Mouse (Mus musculus): ENCODE measurements around the gene Rbfox2.
"Not testable (repeated sequence)": the region's sequence is repeated elsewhere in the genome, so short reads cannot be mapped to it uniquely, and the experiment has no call there.

Gene Rbfox2

GRCm38 (mm10) chr15:77068439-77068861 lies 238.4 kb downstream of the Rbfox2 start:
- DNase-seq (ENCODE audit: low spot score) = peak; percentile 38

- no peak for DNase-seq (ENCODE audit: low spot score)
Measured at GRCm38 (mm10) chr15:77066233-77066632, 240.6 kb downstream of the Rbfox2 start.

GRCm38 (mm10) chr15:77065259-77065852 lies 241.4 kb downstream of the Rbfox2 start:
- no peak for DNase-seq (ENCODE audit: low spot score)

- DNase-seq (ENCODE audit: low spot score) = no peak
Measured at GRCm38 (mm10) chr15:77062746-77063145, 244.1 kb downstream of the Rbfox2 start.

GRCm38 (mm10) chr15:77059416-77059815 lies 247.4 kb downstream of the Rbfox2 start:
- not testable (repeated sequence) for DNase-seq (ENCODE audit: low spot score)

GRCm38 (mm10) chr15:77058566-77058965 lies 248.2 kb downstream of the Rbfox2 start:
- no peak for DNase-seq (ENCODE audit: low spot score)

- DNase-seq (ENCODE audit: low spot score) = no peak
Measured at GRCm38 (mm10) chr15:77056791-77057051, 250.1 kb downstream of the Rbfox2 start.

GRCm38 (mm10) chr15:77056001-77056790 lies 250.6 kb downstream of the Rbfox2 start:
- no peak for DNase-seq (ENCODE audit: low spot score)

- no peak for DNase-seq (ENCODE audit: low spot score)
Measured at GRCm38 (mm10) chr15:77054611-77055175, 252.1 kb downstream of the Rbfox2 start.

GRCm38 (mm10) chr15:77053021-77053420 lies 253.8 kb downstream of the Rbfox2 start:
- DNase-seq (ENCODE audit: low spot score) = no peak

- no peak for DNase-seq (ENCODE audit: low spot score)
Measured at GRCm38 (mm10) chr15:77052176-77052575, 254.6 kb downstream of the Rbfox2 start.

GRCm38 (mm10) chr15:77050570-77050969 lies 256.2 kb downstream of the Rbfox2 start, which contains the start of gene Mb:
Gene Mb, minus strand, starts transcription at chr15:77050670.
- no peak for DNase-seq (ENCODE audit: low spot score)

- DNase-seq (ENCODE audit: low spot score) = peak; percentile 44
Measured at GRCm38 (mm10) chr15:77045609-77046008, 261.2 kb downstream of the Rbfox2 start.

GRCm38 (mm10) chr15:77044597-77045320 lies 262.0 kb downstream of the Rbfox2 start, which contains the start of gene Apol6:
Gene Apol6, plus strand, starts transcription at chr15:77044729.
- no peak for DNase-seq (ENCODE audit: low spot score)

- no peak for DNase-seq (ENCODE audit: low spot score)
Measured at GRCm38 (mm10) chr15:77040784-77041183, 266.0 kb downstream of the Rbfox2 start.

GRCm38 (mm10) chr15:77039211-77039700 lies 267.5 kb downstream of the Rbfox2 start:
- DNase-seq (ENCODE audit: low spot score) = no peak

- DNase-seq (ENCODE audit: low spot score) = peak; percentile 67
Measured at GRCm38 (mm10) chr15:77037278-77038161, 269.3 kb downstream of the Rbfox2 start.

GRCm38 (mm10) chr15:77036989-77037277 lies 269.9 kb downstream of the Rbfox2 start:
- no peak for DNase-seq (ENCODE audit: low spot score)

- peak; percentile 72 for DNase-seq (ENCODE audit: low spot score)
Measured at GRCm38 (mm10) chr15:77036320-77036988, 270.4 kb downstream of the Rbfox2 start.

GRCm38 (mm10) chr15:77035643-77036042 lies 271.2 kb downstream of the Rbfox2 start:
- DNase-seq (ENCODE audit: low spot score) = no peak

GRCm38 (mm10) chr15:77034526-77034925 lies 272.3 kb downstream of the Rbfox2 start:
- no peak for DNase-seq (ENCODE audit: low spot score)
